Mouse (Mus musculus) limb, embryonic 14.5 days (tissue): ENCODE results near the gene Armc3. TPM values are rescaled to one million over a fixed set of nuclear protein-coding genes. Genes with fewer than 3 reads are reported as not detected.

ENCODE experiments used
- ATAC-seq: fragments of 200-750 bp; cut with Nextera tagmentation; 2 replicates; pipeline ENCODE4 v1.8.0; 2017; ENCODE audit warnings: low read depth, moderate number of reproducible peaks, moderate TSS enrichment; ENCODE audit not compliant: low FRiP score
- DNase-seq: peaks from one replicate; pipeline ENCODE4 v3.0.0-alpha.2; 2015; ENCODE audit warnings: low spot score
- H3K27ac ChIP-seq: fragments of 300-500 bp; sonication (generic); replicated peaks from 2 replicates; pipeline ENCODE4 v1.5.1; 2014; ENCODE audit warnings: low read depth, mild to moderate bottlenecking, low read length, moderate library complexity, mixed read lengths
- H3K27me3 ChIP-seq: fragments of 300-500 bp; sonication (generic); 2 replicates; pipeline ENCODE4 v1.6.1; 2014; ENCODE audit warnings: low read length, mixed read lengths; ENCODE audit not compliant: control insufficient read depth, insufficient read depth
- H3K36me3 ChIP-seq: fragments of 300-500 bp; sonication (generic); 2 replicates; pipeline ENCODE4 v1.6.1; 2014; ENCODE audit warnings: mild to moderate bottlenecking, low read length, moderate library complexity, mixed read lengths; ENCODE audit not compliant: control insufficient read depth, insufficient read depth
- H3K4me1 ChIP-seq: fragments of 300-500 bp; sonication (generic); 2 replicates; pipeline ENCODE4 v1.6.1; 2014; ENCODE audit warnings: antibody characterized with exemption, low read length, mixed read lengths; ENCODE audit not compliant: control insufficient read depth, insufficient read depth
- H3K4me2 ChIP-seq: fragments of 300-500 bp; sonication (generic); replicated peaks from 2 replicates; pipeline ENCODE4 v1.6.1; 2014; ENCODE audit warnings: low read depth, mild to moderate bottlenecking, low read length, moderate library complexity; ENCODE audit not compliant: severe bottlenecking
- H3K4me3 ChIP-seq: fragments of 300-500 bp; sonication (generic); replicated peaks from 2 replicates; pipeline ENCODE4 v1.5.1; 2014; ENCODE audit warnings: low read length
- H3K9ac ChIP-seq: fragments of 300-500 bp; sonication (generic); 2 replicates; pipeline ENCODE4 v1.6.1; 2014; ENCODE audit warnings: mild to moderate bottlenecking, low read depth, low read length, moderate library complexity; ENCODE audit not compliant: severe bottlenecking
- H3K9me3 ChIP-seq: fragments of 300-500 bp; sonication (generic); 2 replicates; pipeline ENCODE4 v1.6.1; 2016; ENCODE audit warnings: low read length; ENCODE audit not compliant: control insufficient read depth
- POLR2A ChIP-seq: fragments of 200-500 bp; IDR thresholded peaks from 2 replicates; pipeline ENCODE4 v1.8.0; 2012; ENCODE audit warnings: inconsistent platforms, mild to moderate bottlenecking, moderate library complexity, borderline replicate concordance; ENCODE audit not compliant: insufficient read depth, insufficient read length; ENCODE audit errors: extremely low read depth
- WGBS: fragments of 180-500 bp; shearing (Covaris S2); extraction: QIAGEN DNeasy Blood & Tissue Kit; methylation state at CpG from one replicate; pipeline ENCODE4 v1.1.7; 2014; 5-methylcytosine and 5-hydroxymethylcytosine counted together
- polyA plus RNA-seq, 2 experiments: library from polyadenylated mRNA; depleted of rRNA in 1 of 2; stranded (reverse) in 1 of 2; unstranded in 1 of 2; fragments of >200 nt; fragmentation: Nextera tagmentation in 1 of 2; extraction: Ambion mirVana in 1 of 2; gene quantifications; 2 replicates each; pipeline versions ENCODE4 v1.2.1 to v1.2.3; 2012 to 2014

Armc3 gene
- polyA plus RNA-seq, 2 experiments, result 0.08 TPM; not detected in 1

DNA sequence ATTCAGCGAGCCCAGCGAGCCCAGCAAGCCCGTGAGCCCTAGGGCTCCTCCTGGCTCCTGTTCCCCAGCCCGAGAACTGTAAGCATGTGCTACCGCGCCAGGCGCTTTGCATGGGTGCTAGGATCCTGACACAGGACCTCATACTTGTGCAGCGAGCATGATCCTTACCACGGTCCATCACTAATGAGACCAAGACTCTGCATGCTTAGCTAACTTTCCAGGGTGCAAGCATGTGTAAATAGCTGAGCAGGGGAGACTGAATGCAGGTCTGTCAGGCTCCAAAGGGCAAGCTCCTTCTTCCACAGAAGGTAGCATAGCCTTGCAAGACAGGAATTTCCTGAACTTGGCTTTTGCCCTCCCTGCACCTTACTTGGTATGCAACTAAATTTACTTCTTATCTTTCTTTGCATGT lies 71.6 kb downstream of the Armc3 start:
- H3K4me1 ChIP-seq, result no peaks in the 10 kb centered on the region
- no peaks in the 10 kb centered on the region for H3K9me3 ChIP-seq
- H3K27ac ChIP-seq, result no peak overlapping the region
- no peaks in the 10 kb centered on the region for H3K36me3 ChIP-seq
- no peak overlapping the region for H3K4me2 ChIP-seq
- peaks cover 5% of the 10 kb centered on the region; the same call in 1 of the 2 replicates for H3K27me3 ChIP-seq
- no peak overlapping the region for H3K9ac ChIP-seq
- DNase-seq (no peak), ATAC-seq (no peak)
- no peak overlapping the region for H3K4me3 ChIP-seq
- 35% methylated on average over 9 of the region's 9 CpGs for WGBS
- TF ChIP-seq POLR2A, result no peak

DNA sequence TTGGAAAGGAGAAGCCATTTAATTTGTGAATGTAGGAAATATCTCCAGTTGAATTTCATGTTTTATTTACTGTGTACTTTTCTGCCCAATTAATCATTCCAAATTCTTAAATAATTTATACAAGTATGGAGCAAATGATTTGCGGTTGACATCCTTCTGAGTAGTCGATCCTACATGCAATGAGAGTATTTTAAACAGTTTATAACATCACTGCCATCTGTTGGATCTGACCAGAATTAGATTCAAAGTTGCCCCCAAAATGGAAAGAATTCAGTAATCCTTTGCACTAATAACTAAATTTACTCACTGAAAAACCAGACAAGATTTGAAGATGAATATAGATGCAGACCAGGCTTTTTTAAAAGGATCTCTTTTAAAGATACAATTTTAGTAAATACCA lies 75.5 kb downstream of the Armc3 start:
- no peak overlapping the region for H3K27ac ChIP-seq
- H3K36me3 ChIP-seq, result no peaks in the 10 kb centered on the region
- DNase-seq, result peak; percentile 17
- H3K9me3 ChIP-seq, result no peaks in the 10 kb centered on the region
- no peak overlapping the region for H3K9ac ChIP-seq
- no peak overlapping the region for H3K4me2 ChIP-seq
- no peak for ATAC-seq
- WGBS, result 55% methylated on average over 2 of the region's 2 CpGs
- no peak overlapping the region for H3K4me3 ChIP-seq
- H3K27me3 ChIP-seq, result peaks cover 5% of the 10 kb centered on the region; the same call in 1 of the 2 replicates
- H3K4me1 ChIP-seq, result no peaks in the 10 kb centered on the region
- no peak for TF ChIP-seq POLR2A

DNA sequence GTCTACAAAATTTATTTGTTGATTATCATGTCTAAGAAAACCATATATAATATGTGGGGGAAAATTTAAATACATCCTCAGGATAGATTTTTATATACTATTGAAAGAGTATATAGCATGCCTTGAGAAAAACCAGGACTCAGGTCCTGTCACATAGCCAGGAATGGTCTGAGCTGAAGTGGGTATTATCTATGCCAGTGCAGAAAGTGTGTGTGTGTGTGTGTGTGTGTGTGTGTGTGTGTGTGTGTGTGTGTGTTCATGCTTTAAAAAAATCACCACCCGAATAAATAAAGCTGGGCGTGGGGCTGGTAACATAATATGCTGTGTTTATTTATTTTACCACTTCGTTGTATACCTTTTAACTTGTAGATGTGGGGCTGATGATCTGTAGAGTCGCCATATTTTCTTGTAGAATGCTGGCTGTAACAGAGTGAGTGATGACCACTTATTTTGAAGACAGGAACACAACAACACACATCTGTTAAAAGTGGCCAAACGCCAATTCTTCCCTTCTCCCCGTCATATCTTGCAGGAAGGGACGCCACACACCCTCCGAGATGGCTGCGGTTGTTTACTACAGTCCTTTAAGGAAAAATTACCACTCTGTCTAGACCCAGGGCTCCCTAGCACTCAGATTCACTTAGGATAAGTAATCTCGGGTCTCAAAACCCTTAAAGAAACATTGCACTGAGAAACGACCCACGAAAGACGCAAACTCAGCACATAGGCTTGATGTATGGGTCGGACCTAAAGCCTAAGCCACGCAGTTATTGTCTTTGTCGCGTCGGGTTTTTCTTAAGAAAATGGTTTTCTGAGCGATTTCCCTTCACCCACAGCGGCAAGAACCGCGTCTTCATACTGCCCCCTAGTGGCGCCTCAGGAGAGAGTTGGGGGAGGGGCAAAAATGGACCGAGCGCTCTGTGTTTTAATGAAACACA lies 76.8 kb downstream of the Armc3 start:
- no peaks in the 10 kb centered on the region for H3K36me3 ChIP-seq
- no peak for TF ChIP-seq POLR2A
- peak; percentile 85 for ATAC-seq
- H3K4me2 ChIP-seq, result peak overlapping the region; percentile 80
- WGBS, result 7% methylated on average over 25 of the region's 25 CpGs
- H3K4me1 ChIP-seq, result no peaks in the 10 kb centered on the region
- 0 out of 2 replicates have a peak overlapping the region, but pooled peaks have one; percentile 40 for H3K27ac ChIP-seq
- no peaks in the 10 kb centered on the region for H3K9me3 ChIP-seq
- H3K27me3 ChIP-seq, result no peaks in the 10 kb centered on the region
- peak overlapping the region; percentile 67 for H3K9ac ChIP-seq
- DNase-seq, result peak; percentile 87
- H3K4me3 ChIP-seq, result peak overlapping the region; percentile 43

DNA sequence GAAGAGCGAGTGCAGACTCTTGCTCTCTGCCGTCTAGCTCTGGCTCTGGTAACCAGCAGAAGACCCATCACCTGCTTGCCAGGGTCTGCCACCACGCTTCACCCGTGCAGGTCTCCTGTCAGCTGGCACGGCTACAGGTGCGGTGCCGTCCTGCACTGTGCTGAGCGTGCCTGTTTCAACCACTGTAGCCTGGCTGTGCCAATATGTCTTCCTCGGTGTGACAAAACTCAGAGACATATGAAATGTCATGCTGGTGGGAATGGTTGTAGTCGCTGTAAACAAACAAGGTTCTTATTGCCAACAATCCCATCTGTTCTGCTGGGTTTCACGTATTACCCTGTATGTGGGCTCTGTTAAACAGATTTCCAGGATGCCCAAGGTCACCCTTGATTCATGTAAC lies 81.2 kb downstream of the Armc3 start:
- H3K9ac ChIP-seq, result no peak overlapping the region
- H3K4me2 ChIP-seq, result no peak overlapping the region
- no peaks in the 10 kb centered on the region for H3K4me1 ChIP-seq
- no peaks in the 10 kb centered on the region for H3K27me3 ChIP-seq
- ATAC-seq, result no peak
- no peaks in the 10 kb centered on the region for H3K9me3 ChIP-seq
- H3K4me3 ChIP-seq, result no peak overlapping the region
- H3K27ac ChIP-seq, result no peak overlapping the region
- DNase-seq, result no peak
- WGBS, result 83% methylated on average over 11 of the region's 11 CpGs
- no peaks in the 10 kb centered on the region for H3K36me3 ChIP-seq
- TF ChIP-seq POLR2A, result no peak

DNA sequence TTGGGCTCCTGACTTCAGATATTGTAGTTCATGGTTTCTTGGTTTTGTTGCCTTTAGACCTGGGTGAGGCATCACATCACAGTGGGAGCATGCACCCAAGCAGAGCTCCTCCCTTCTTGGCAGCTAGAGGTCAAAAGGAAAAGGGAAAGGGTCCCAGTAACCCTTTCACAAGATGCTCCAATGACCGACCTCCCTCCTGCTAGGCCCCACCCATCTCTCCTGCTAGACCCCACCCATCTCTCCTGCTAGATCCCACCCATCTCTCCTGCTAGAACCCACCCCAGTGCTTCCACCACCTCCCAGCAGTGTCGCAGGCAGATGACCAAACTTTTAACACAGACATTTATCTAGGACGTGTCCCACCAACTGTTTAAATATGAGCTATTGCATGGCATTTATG lies 93.3 kb downstream of the Armc3 start:
- Histone ChIP-seq H3K4me2 (no peak overlapping the region), H3K9ac (no peak overlapping the region), H3K4me1 (no peaks in the 10 kb centered on the region), H3K36me3 (no peaks in the 10 kb centered on the region), H3K4me3 (no peak overlapping the region), H3K9me3 (no peaks in the 10 kb centered on the region), H3K27me3 (no peaks in the 10 kb centered on the region), H3K27ac (no peak overlapping the region)
- no peak for TF ChIP-seq POLR2A
- ATAC-seq, result no peak
- DNase-seq, result no peak
- WGBS, result 48% methylated on average over 3 of the region's 3 CpGs
